22 mouse cellular contexts compared by ENCODE assay signal in the genomic region with DNA sequence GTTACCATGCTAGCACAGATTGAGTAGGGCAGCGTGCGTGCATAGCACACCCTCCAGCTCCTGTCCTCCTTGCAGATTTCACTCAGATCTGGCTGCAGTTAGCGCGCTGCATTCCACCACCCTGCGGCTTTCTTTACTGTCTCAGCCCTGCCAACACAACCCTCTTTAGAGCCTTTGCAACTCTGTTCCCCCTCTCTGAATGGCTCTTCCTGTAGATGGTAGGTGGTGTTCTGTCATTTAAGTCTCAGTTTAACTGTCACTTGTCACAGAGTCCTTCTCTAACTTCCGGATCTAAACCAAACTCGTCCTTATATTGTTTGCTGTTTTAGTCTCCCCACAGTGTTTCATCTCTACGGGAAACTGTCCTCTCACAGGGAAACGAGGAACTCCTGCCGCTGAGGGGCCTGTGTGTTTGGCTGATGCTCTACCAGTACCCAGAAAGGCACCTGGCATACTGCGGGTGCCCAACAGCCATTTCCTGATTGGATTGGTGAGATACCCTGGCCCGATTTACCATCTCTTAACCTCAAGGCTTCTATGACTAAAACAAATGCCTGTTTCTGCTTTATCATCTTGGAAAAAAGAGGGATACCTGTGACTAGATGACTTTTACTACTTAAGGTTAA.
A peak's percentile ranks its signal among the peaks of the same experiment; 100 is the strongest.
DNase-seq lines count a peak whose midpoint lies in the region; ATAC-seq and TF ChIP-seq lines count a peak whose summit lies in the region.
"Had no signal": no experiment of that assay in that cellular context is flagged by ENCODE, and none has a peak within 500 bp of the region (broad histone marks: within the 10 kb centered on the region; RNA-seq: fewer than 3 reads in every experiment).

No protein-coding gene starts in this region.

- peak; percentile 12 to 13 for DNase-seq in cerebellum, postnatal 25 days
- no peak for DNase-seq in cerebellum, adult 18-20 months
- DNase-seq in heart, postnatal 14 days, result no peak
- peak; percentile 20 to 32 for DNase-seq in thymus, postnatal 36 days
- DNase-seq in left cerebral cortex, adult 2 months (ENCODE audit: extremely low spot score in 1 of 2, low spot score in 2 of 2), result no peak
- DNase-seq in layer of hippocampus, adult 11-12 months (ENCODE audit: low spot score), result no peak
- DNase-seq: cerebellum, adult 8-10 months; heart, adult 2 months; kidney, adult 18-20 months; kidney, postnatal 25 days; liver, postnatal 0 days; lung, postnatal 14 days; midbrain, embryonic 14.5 days; right cerebral cortex, postnatal 14 days had no signal

- WGBS in heart, embryonic 16.5 days, result 67% methylated on average over 12 of the region's 12 CpGs

- no peaks in the 10 kb centered on the region for H3K27me3 ChIP-seq in heart, embryonic 16.5 days (ENCODE audit: control insufficient read depth, insufficient read depth, low read length)
- H3K27me3 ChIP-seq: CH12.LX; embryonic facial prominence, embryonic 12.5 days; megakaryocyte, embryonic 14.5 days had no signal

- ATAC-seq in heart, embryonic 16.5 days (replicated peaks; ENCODE audit: extremely low read depth, insufficient read depth, low FRiP score), result no peak
- ATAC-seq in inflammation-experienced regulatory T-cells, adult 6 months, result peak; percentile 56
- ATAC-seq: hindbrain, postnatal 0 days; liver, postnatal 0 days had no signal

- H3K36me3 ChIP-seq in heart, embryonic 16.5 days (ENCODE audit: control insufficient read depth, insufficient read depth), result no peaks in the 10 kb centered on the region
- H3K36me3 ChIP-seq: embryonic facial prominence, embryonic 12.5 days had no signal

- no peak for TF ChIP-seq CTCF in left cerebral cortex, adult 2 months (IDR thresholded peaks at IDR 0.05)

- H3K27ac ChIP-seq in heart, embryonic 16.5 days (ENCODE audit: low read length), result peak overlapping the region; percentile 35
- H3K27ac ChIP-seq in left cerebral cortex, adult 2 months, result no peak overlapping the region
- H3K27ac ChIP-seq: embryonic facial prominence, embryonic 12.5 days; heart, adult 2 months; hindbrain, embryonic 10.5 days; hindbrain, postnatal 0 days; limb, embryonic 10.5 days had no signal

- intact Hi-C loops in heart, postnatal 14 days (cut with DNase I), result no loop called here
- intact Hi-C loops in left cerebral cortex, adult 2 months (cut with DNase I), result no loop called here

- 0 out of 2 replicates have a peak, but pooled peaks cover under 1% of the 10 kb centered on the region for H3K9me3 ChIP-seq in heart, embryonic 16.5 days (replicated peaks; ENCODE audit: control insufficient read depth, low read length)
- H3K9me3 ChIP-seq: embryonic facial prominence, embryonic 12.5 days; hindbrain, embryonic 10.5 days; limb, embryonic 10.5 days had no signal

- no peak overlapping the region for H3K4me2 ChIP-seq in heart, embryonic 16.5 days (ENCODE audit: low read depth, low read length)
- H3K4me2 ChIP-seq: embryonic facial prominence, embryonic 12.5 days had no signal

- no peak overlapping the region for H3K9ac ChIP-seq in heart, embryonic 16.5 days (ENCODE audit: low read length)
- H3K9ac ChIP-seq: embryonic facial prominence, embryonic 12.5 days; liver, postnatal 0 days had no signal

- peaks cover 8% of the 10 kb centered on the region for H3K4me1 ChIP-seq in heart, embryonic 16.5 days (ENCODE audit: control insufficient read depth, insufficient read depth, low read length)
- H3K4me1 ChIP-seq: hindbrain, embryonic 10.5 days; limb, embryonic 10.5 days had no signal

- H3K4me3 ChIP-seq in heart, embryonic 16.5 days (ENCODE audit: low read length), result no peak overlapping the region
- no peak overlapping the region for H3K4me3 ChIP-seq in left cerebral cortex, adult 2 months
- H3K4me3 ChIP-seq: embryonic facial prominence, embryonic 12.5 days; heart, adult 2 months; hindbrain, embryonic 10.5 days; limb, embryonic 10.5 days; megakaryocyte, embryonic 14.5 days had no signal

Comparison
In these comparisons a context has a peak if more than half of its experiments do, and no peak if none do; other contexts are left out.
1. DNase-seq: peak in cerebellum, postnatal 25 days (2 of 2) and thymus, postnatal 36 days (2 of 2); none in cerebellum, adult 18-20 months (0 of 2), heart, postnatal 14 days (0 of 2), left cerebral cortex, adult 2 months (0 of 2) and layer of hippocampus, adult 11-12 months (single experiment).